Mouse (Mus musculus) lung, postnatal 36 days (tissue): ENCODE measurements around the gene Hat1.

Experiments
- DNase-seq: peaks from one replicate; pipeline ENCODE4 v3.0.0; 2022; ENCODE audit warnings: mixed read lengths

Hat1 gene

DNA sequence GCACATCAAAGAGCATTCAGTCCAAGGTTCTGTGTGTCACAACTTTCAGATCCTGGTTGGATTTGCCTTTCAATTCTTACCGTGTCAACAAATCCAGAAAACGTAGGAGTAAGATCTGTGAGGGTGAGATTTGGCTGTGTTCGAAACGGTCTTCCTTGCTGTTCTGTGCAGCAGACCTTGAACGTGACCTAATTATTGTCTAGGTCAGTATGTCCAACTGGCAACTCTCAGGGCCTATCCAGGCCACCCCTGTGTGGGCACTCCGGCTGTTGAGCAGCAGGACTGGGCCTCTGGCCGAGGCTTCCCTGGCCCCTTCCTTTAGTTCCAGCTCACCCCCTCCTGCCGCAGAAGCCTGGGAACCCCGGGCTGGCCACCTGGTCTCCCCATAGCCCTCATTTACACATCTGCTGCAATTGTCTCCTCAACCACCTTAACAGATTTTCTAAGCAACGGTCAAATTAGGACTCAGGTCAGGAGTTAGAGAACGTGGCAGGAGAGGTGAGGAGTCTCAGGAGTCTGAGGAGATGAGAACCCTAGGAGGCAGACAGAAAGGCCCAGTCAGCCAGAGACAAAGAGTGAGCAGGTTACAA lies 78.2 kb downstream of the Hat1 start:
- DNase-seq: no peak

DNA sequence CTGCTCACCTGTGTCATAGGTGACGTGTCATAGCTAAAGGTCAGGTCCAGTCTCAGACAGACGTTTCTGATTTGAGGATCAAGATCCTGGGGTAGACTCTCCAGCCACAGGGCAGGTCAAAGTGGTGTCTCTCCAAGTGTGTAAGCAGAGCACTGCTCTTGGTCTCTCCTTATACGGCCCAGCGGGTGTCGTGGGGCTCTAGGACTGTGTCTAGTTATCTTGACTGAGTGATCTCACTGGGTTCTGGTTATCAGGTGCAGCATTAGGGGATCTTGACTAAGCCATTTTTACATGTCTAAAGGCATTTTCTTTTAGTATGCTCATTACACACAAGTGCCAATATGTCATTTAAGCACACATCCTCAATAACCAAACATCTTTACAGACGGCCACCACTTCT lies 82.3 kb downstream of the Hat1 start:
- no peak for DNase-seq

DNA sequence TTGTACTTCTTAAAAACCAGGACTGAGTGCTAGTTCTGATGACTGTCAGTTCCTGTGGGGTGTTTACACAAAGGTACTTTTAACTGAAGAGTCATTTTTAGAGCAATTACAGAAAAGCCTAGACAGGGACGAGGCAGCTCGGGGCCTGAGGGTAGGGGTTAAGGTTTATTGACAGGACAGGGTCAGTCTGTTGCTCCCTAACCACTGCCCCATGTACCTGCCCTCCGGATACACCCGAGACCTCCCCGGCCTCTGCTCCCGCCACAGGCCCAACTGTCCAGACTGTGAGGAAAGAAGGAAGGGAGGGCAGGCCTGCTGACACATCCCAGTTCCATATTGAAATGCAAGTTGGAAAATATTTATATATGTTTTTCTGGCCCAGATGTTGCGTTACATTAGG lies 85.1 kb downstream of the Hat1 start:
- no peak for DNase-seq

DNA sequence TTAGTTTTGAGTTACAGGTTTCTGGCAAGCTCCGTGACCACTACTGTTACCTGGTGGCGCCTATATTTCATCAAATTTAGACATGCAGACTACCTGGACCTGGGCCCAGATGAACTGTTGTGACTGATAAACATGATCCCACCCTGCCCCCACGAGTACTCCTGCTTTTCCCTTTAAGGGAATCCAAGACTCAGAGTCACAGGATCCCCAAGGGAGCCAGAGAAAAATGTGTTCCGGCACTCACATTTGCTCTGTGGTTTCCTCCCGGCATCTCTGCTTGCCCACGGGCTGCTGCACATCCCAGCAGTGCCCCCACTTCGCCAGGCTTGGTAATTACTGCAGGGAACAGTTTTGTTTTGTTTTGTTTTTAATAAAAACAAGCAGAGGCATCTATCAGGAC lies 85.6 kb downstream of the Hat1 start:
- DNase-seq: no peak

DNA sequence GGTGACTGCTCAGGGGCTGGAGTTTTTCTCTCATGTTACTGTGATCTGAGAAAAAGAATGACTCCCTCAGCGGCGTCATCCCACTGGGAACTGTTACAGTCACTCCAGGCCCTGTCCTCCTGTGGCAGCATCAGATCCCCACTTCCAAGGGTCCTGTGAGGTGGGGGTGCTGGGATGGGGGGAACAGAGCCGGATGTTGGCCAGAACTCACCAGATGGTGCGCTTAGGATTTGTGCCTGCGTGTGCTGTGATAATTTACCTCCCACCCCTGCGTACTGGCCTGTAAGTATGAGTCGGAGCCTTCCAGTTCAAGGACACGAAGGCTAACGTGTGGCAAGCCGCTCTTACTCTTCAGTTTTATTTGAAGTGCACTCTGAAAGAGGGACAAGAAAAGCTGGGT lies 86.6 kb downstream of the Hat1 start:
- no peak for DNase-seq

DNA sequence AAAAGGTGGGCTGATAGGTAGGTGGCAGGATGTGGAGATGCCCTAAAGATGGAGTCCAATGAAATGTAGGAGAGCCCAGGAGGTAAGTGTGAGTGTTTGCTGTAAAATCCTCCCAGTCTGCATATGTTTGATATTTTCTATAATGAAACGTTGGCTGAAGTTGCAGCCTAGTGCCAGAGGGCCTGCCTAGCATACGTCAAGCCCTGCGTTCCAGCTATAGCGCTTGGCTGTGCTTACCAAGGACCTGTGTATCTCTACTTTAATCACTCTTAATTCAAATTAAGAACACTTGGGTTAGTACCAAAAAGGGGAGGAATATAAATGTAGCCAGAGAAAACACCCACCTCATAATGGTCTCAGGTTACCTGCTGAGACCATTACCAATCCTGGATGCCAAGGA lies 87.0 kb downstream of the Hat1 start:
- no peak for DNase-seq

DNA sequence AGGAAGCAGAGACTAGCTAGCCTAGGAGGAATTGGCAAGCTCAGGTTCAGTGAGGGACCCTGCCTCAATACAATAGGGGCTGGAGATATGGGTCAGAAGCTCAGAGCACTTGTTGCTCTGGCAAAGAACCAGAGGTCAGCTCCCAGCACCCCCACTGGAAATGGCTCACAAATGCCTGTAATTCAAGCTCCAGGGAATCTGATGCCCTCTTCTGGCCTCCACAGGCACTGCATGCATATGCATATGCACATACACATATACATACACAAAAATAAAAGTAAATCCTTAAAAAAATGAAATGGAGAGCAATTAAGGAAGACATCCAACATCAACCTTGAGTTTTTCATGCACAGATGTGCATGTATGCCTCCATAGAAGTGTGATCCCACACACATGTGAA lies 89.0 kb downstream of the Hat1 start:
- DNase-seq: no peak

DNA sequence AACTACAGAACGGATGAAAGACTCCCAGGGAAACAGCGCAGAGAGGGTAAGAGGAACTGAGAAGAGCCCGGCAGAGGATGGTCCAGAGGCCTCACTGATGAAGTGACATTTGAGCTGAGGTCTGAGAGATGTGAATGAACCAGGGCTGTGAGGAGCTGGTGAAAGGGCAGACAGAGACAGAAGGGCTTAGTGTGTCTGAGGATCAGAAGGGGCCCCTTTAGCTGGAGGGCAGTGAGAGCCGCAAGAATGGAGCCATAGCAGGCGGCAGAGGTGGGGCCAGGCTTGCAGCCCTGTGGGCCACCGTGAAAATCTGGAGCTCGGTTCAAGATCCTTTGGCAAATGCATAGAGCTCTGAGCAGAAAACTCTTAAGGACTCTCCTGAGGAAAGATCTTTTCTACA lies 91.2 kb downstream of the Hat1 start:
- no peak for DNase-seq

DNA sequence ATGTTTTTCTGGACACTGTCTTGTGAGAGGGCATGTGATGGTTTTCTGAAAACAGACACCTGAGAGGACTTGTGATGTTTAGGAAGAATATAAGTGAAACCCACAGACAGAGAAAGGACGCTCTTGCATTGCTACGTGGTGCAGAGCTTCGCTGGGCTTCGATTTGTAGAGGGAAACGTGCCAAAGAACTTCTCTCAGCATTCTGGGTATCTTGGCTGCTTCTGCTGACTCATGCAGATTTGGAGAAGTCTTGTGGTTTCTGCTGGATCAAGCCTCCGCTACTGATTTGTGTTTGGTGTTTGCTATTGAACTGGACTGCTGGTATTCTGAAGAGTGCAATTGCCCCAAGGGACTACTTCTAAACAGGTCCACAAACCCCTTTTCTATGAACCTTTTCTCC lies 93.1 kb downstream of the Hat1 start:
- no peak for DNase-seq

DNA sequence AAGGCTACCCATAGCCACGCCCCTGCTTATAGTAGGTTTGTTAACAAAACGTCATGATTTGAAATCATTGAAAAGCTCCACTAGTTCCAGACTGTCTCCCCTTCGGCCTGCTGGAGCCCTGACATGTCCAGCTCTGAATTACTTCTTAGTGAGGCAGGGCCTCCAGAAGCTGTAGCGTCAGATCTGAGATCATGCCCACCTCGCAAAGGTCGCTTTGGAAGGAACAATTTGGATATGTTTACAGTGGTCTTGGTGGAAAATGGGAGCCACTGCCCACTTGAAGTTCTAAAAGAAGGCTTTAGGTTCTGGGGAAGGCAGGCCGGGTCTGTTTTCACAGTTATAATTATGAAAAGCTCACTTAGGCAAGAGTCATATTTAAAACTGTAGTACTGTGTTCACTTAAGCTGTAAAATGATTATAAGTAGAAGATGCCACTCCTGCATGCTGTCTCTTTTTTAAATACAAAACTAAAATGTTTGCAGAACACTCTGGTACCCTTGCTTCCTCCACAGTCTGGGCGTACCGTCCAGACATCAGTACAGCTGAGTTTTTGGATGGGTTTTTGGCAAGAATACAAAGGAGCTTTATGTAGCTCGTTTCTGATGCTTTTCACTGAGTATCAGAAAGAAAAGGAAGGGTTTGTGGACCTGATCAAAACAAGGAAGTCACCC lies 94.4 kb downstream of the Hat1 start:
- DNase-seq: no peak

DNA sequence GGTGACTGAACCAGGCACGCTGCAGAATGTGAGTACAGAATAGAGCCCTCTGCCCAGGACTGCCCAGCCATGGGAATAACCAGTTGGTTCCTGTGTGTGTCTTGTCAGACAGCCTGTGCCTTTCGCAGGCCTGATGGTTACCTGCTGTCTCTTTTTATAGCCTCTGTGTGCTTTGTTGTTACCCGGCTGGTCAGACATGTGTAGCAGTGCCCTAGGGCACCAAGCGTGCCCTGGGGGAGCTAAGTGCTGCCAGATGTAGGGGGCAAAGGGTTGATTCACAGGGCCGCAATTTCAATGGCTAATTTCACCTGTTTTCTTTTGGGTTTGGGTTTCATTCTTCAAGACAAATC lies 94.9 kb downstream of the Hat1 start:
- no peak for DNase-seq
